ENCODE assay signal across 9 mouse cellular contexts in the genomic region with DNA sequence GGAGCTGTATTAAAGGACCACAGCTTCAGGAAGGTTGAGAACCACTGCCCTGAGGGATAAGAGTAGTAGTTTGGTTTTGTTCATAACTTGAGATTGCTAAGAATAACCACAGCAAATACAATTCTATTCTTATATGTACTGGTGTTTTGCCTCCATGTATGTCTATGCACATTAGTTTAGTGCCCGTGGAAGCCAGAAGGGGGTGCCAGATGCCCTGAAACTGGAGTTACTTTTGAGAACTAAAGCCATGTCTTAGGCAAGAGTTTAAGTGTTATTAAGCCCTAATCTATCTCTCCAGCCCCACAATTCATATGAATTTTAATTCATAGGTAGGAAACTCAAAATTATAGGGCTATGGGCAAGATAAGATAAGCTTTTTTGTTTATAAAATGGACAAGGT. TPM values are rescaled to one million over a fixed set of nuclear protein-coding genes. Genes with fewer than 3 reads are reported as not detected.
DNase-seq lines count a peak whose midpoint lies in the region; TF ChIP-seq lines count a peak whose summit lies in the region.
"Had no signal": no experiment of that assay in that cellular context is flagged by ENCODE, and none has a peak within 500 bp of the region (broad histone marks: within the 10 kb centered on the region; RNA-seq: fewer than 3 reads in every experiment).

No protein-coding gene starts in this region.

- peak; percentile 59 to 77 for DNase-seq in heart, postnatal 10 days
- no peak for DNase-seq in heart, embryonic 10.5 days (ENCODE audit: low spot score)
- peak; percentile 21 to 40 for DNase-seq in adrenal gland, postnatal 4 days (ENCODE audit: low spot score in 2 of 2)
- DNase-seq in gastrocnemius, postnatal 36 days: peak; percentile 15 to 18
- DNase-seq in left cerebral cortex, postnatal 36 days (ENCODE audit: low spot score in 2 of 2): peak; percentile 7 to 12
- peak; percentile 59 for DNase-seq in retina, postnatal 1 day
- peak; percentile 25 for DNase-seq in yolk sac, embryonic 10.5 days (ENCODE audit: low spot score)

- H3K4me1 ChIP-seq in heart, embryonic 10.5 days: peaks cover 4% of the 10 kb centered on the region
- peaks cover 7% of the 10 kb centered on the region for H3K4me1 ChIP-seq in E14TG2a.4 (replicated peaks; ENCODE audit: low read depth, low read length)

- TF ChIP-seq CTCF in E14TG2a.4 (conservative IDR thresholded peaks at IDR 0.05; ENCODE audit: low read length): peak; percentile 49

- WGBS in heart, embryonic 10.5 days: 22% methylated on average over 1 of the region's 1 CpGs

- no peaks in the 10 kb centered on the region for H3K9me3 ChIP-seq in heart, embryonic 10.5 days
- H3K9me3 ChIP-seq in E14TG2a.4 (ENCODE audit: low read length): no peaks in the 10 kb centered on the region
- H3K9me3 ChIP-seq: lung, embryonic 15.5 days had no signal

- H3K27me3 ChIP-seq in heart, embryonic 10.5 days (ENCODE audit: insufficient read depth, poor library complexity, severe bottlenecking): no peaks in the 10 kb centered on the region
- H3K27me3 ChIP-seq in E14TG2a.4 (ENCODE audit: insufficient read depth, low read length): no peaks in the 10 kb centered on the region
- H3K27me3 ChIP-seq: lung, embryonic 15.5 days had no signal

- no peak overlapping the region for H3K27ac ChIP-seq in heart, embryonic 10.5 days
- H3K27ac ChIP-seq: lung, embryonic 15.5 days had no signal

- intact Hi-C loops in heart, postnatal 10 days (cut with DNase I): loop anchor here (2.0 to 5.0 kb wide), 2 partner anchors 45 to 95 kb away; no protein-coding TSS in a partner anchor
- intact Hi-C loops in gastrocnemius, postnatal 36 days (cut with DNase I): no loop called here
- intact Hi-C loops in left cerebral cortex, postnatal 36 days (cut with DNase I): no loop called here

- H3K4me3 ChIP-seq in heart, embryonic 10.5 days: no peak overlapping the region
- no peak overlapping the region for H3K4me3 ChIP-seq in E14TG2a.4 (replicated peaks; ENCODE audit: low read length)
- H3K4me3 ChIP-seq: lung, embryonic 15.5 days had no signal

- H3K36me3 ChIP-seq in heart, embryonic 10.5 days: no peaks in the 10 kb centered on the region
- H3K36me3 ChIP-seq in E14TG2a.4 (ENCODE audit: insufficient read depth, low read length): no peaks in the 10 kb centered on the region
- H3K36me3 ChIP-seq: lung, embryonic 15.5 days had no signal

RNA-seq across cellular contexts. Expression of gene Exd1, which starts 5.3 kb away (rescaled TPM):
- under 1 TPM; 0.07 to 0.37 TPM for total RNA-seq in heart, postnatal 10 days (2021)
- 0.31 and 0.34 TPM in 2 replicates for polyA plus RNA-seq in heart, embryonic 10.5 days (2016; fragmentation: Nextera tagmentation; extraction: Ambion mirVana)
- total RNA-seq in adrenal gland, postnatal 4 days (2021): under 1 TPM; 0.54 to 0.62 TPM
- under 1 TPM; 0.48 to 0.67 TPM for total RNA-seq in gastrocnemius, postnatal 36 days (2021)
- total RNA-seq in left cerebral cortex, postnatal 36 days (2021): under 1 TPM; 0.48 to 0.91 TPM

RNA-seq across cellular contexts. Expression of gene Chp1, which starts 5.4 kb away (rescaled TPM):
- total RNA-seq in heart, postnatal 10 days (2021): 100 to 1,000 TPM in 1 of 2 experiments, 10 to 100 TPM in 1; 97.5 to 100 TPM
- polyA plus RNA-seq in heart, embryonic 10.5 days (2016; fragmentation: Nextera tagmentation; extraction: Ambion mirVana): 42.4 and 47.4 TPM in 2 replicates
- 100 to 1,000 TPM; 125 to 144 TPM for total RNA-seq in adrenal gland, postnatal 4 days (2021)
- total RNA-seq in gastrocnemius, postnatal 36 days (2021): 10 to 100 TPM; 66.5 to 75.1 TPM
- 100 to 1,000 TPM; 168 to 175 TPM for total RNA-seq in left cerebral cortex, postnatal 36 days (2021)
